Mouse (Mus musculus): ENCODE results near the gene Vmn2r107.

Vmn2r107 gene

DNA sequence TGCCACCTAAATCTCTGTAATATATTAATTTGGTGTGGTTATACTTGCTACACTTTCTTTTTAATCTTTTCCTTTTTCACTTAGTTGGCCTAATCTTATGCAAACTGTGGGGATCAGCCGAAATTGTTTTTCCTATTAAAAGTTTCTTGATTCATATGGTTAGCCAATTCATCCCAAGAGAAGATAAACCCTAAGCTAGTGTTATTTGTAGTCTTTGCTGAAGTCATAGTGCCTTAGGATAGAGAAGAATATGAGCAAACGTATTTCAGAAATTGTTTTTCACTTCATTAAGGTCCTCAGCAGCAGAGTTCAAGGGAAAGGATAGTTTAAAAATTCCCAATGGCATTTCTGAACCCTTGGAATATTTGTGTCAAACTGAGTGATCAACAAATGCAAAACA, at the start of gene Vmn2r107:
Gene Vmn2r107 (plus strand): TSS at position 301 of the 400 bp plus-strand sequence.
- DNase-seq, result no peak

DNA sequence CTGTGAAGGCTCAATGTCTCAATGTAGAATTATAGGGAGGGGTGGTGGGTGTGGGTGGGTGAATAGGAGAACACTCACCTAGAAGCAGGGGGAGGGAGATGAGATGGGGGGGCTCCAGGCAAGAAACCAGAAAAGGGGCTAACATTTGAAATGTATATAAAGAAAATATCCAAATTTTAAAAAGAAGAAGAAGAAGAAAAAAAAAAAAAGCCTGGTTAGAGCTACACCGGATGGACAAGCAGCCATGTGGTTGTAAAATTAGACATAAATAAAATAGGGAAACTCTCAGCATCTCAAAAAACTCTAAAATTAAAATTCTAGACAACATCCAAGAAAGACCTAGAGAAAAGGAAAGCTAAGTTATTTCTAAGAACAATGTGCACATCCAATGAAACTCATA, 39.3 kb upstream of the Vmn2r107 start:
- DNase-seq, result no peak

DNA sequence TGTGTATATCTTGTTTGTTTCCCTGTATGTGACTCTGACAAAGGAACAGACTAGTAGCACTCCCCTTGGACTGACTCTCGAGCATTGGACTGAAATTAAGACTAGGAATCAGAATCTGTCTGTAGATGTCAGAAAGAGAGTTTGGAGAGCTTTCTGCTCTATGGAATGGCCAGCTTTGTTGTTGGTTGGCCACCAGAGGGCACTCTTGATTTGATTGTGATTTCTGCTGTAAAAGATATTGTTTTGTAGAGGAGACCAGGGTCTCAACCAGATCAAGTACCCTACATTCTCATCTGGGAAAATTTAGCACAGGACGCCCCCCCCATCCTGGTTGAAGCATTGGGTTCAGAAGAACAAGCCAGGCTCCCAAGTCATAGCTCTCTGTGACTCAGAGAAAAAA, 54.1 kb downstream of the Vmn2r107 start:
- no peak for DNase-seq

DNA sequence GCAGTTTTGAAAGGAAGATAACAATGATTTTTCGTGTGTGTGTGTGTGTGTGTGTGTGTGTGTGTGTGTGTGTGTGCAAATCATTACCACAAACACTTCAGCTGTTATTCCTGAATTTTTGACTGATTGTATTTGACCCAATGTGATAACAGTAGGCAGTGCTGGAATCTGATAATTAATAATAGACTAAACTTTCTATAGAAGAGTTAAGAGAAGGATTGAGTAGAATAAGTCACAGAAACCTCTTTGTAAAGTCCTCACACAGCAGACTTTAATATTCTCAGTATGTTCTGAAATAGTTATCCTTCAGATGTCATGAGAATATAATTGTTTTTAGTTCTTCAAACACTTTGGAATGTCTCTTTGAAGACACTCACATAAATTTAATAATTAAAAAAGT, 68.8 kb downstream of the Vmn2r107 start, which contains the start of gene Vmn1r224:
Gene Vmn1r224 (plus strand): TSS at position 301 of the 400 bp plus-strand sequence.
- no peak for DNase-seq

Data from B cell, adult 2 months (primary cell).